Mouse (Mus musculus): ENCODE measurements around the gene Mob3c. TPM values are rescaled to one million over a fixed set of nuclear protein-coding genes. Genes with fewer than 3 reads are reported as not detected.

The Mob3c gene
- polyA plus RNA-seq, 1 experiment from 2014 or later = 8.0 TPM

- WGBS = 38% methylated on average over 4 of the region's 4 CpGs
- H3K9ac ChIP-seq (ENCODE audit: low read length) = no peak overlapping the region
- H3K4me1 ChIP-seq (ENCODE audit: control insufficient read depth in 2 of 2, insufficient read depth in 2 of 2, low read length in 2 of 2) = peaks cover 0 to 8% of the 10 kb centered on the region in 2 experiments; a peak in 2 of 4 replicates
- no peak for ATAC-seq (ENCODE audit: insufficient number of reproducible peaks, insufficient read depth, low FRiP score, low read depth)
- no peak overlapping the region for H3K4me3 ChIP-seq (ENCODE audit: control insufficient read depth in 1 of 2, insufficient read depth in 1 of 2, low read depth in 1 of 2, low read length in 2 of 2)
- no peaks in the 10 kb centered on the region for H3K27me3 ChIP-seq (ENCODE audit: control insufficient read depth, insufficient read depth, low read length)
- H3K36me3 ChIP-seq (ENCODE audit: control insufficient read depth, insufficient read depth, low read length) = peaks cover 37% of the 10 kb centered on the region
- H3K27ac ChIP-seq (replicated peaks in 1 of 2; ENCODE audit: control insufficient read depth in 1 of 2, insufficient read depth in 1 of 2, low read depth in 2 of 2, low read length in 2 of 2) = no peak overlapping the region
- no peaks in the 10 kb centered on the region for H3K9me3 ChIP-seq (ENCODE audit: control insufficient read depth, low read length)
- H3K4me2 ChIP-seq (ENCODE audit: low read length) = no peak overlapping the region
These were observed 28.4 kb downstream of the Mob3c start for GRCm38 (mm10) chr4:115856282-115856681.

- no peak for ATAC-seq (ENCODE audit: insufficient number of reproducible peaks, insufficient read depth, low FRiP score, low read depth)
- H3K27ac ChIP-seq (replicated peaks in 1 of 2; ENCODE audit: control insufficient read depth in 1 of 2, insufficient read depth in 1 of 2, low read depth in 2 of 2, low read length in 2 of 2) = no peak overlapping the region
- no peak overlapping the region for H3K9ac ChIP-seq (ENCODE audit: low read length)
- peaks cover 0 to 4% of the 10 kb centered on the region in 2 experiments; a peak in 1 of 4 replicates for H3K4me1 ChIP-seq (ENCODE audit: control insufficient read depth in 2 of 2, insufficient read depth in 2 of 2, low read length in 2 of 2)
- H3K9me3 ChIP-seq (ENCODE audit: control insufficient read depth, low read length) = no peaks in the 10 kb centered on the region
- no peak overlapping the region for H3K4me2 ChIP-seq (ENCODE audit: low read length)
- H3K4me3 ChIP-seq (ENCODE audit: control insufficient read depth in 1 of 2, insufficient read depth in 1 of 2, low read depth in 1 of 2, low read length in 2 of 2) = no peak overlapping the region
- 63% methylated on average over 9 of the region's 9 CpGs for WGBS
- peaks cover 45% of the 10 kb centered on the region for H3K36me3 ChIP-seq (ENCODE audit: control insufficient read depth, insufficient read depth, low read length)
- H3K27me3 ChIP-seq (ENCODE audit: control insufficient read depth, insufficient read depth, low read length) = no peaks in the 10 kb centered on the region
These were observed 29.5 kb downstream of the Mob3c start for GRCm38 (mm10) chr4:115857293-115857883.

GRCm38 (mm10) chr4:115863352-115863751 is 35.5 kb downstream of the Mob3c start:
- no peak overlapping the region for H3K4me2 ChIP-seq (ENCODE audit: low read length)
- H3K9ac ChIP-seq (ENCODE audit: low read length) = no peak overlapping the region
- ATAC-seq (ENCODE audit: insufficient number of reproducible peaks, insufficient read depth, low FRiP score, low read depth) = no peak
- no peaks in the 10 kb centered on the region for H3K27me3 ChIP-seq (ENCODE audit: control insufficient read depth, insufficient read depth, low read length)
- no peak overlapping the region for H3K4me3 ChIP-seq (ENCODE audit: control insufficient read depth in 1 of 2, insufficient read depth in 1 of 2, low read depth in 1 of 2, low read length in 2 of 2)
- H3K36me3 ChIP-seq (ENCODE audit: control insufficient read depth, insufficient read depth, low read length) = peaks cover 76% of the 10 kb centered on the region
- 81% methylated on average over 7 of the region's 7 CpGs for WGBS
- no peaks in the 10 kb centered on the region for H3K9me3 ChIP-seq (ENCODE audit: control insufficient read depth, low read length)
- no peaks in the 10 kb centered on the region for H3K4me1 ChIP-seq (ENCODE audit: control insufficient read depth in 2 of 2, insufficient read depth in 2 of 2, low read length in 2 of 2)
- H3K27ac ChIP-seq (replicated peaks in 1 of 2; ENCODE audit: control insufficient read depth in 1 of 2, insufficient read depth in 1 of 2, low read depth in 2 of 2, low read length in 2 of 2) = no peak overlapping the region

- Histone ChIP-seq H3K9ac (ENCODE audit: low read length) (no peak overlapping the region), H3K4me1 (ENCODE audit: control insufficient read depth in 2 of 2, insufficient read depth in 2 of 2, low read length in 2 of 2) (no peaks in the 10 kb centered on the region), H3K36me3 (ENCODE audit: control insufficient read depth, insufficient read depth, low read length) (peaks cover 76% of the 10 kb centered on the region), H3K27me3 (ENCODE audit: control insufficient read depth, insufficient read depth, low read length) (no peaks in the 10 kb centered on the region), H3K27ac (replicated peaks in 1 of 2; ENCODE audit: control insufficient read depth in 1 of 2, insufficient read depth in 1 of 2, low read depth in 2 of 2, low read length in 2 of 2) (no peak overlapping the region), H3K4me2 (ENCODE audit: low read length) (no peak overlapping the region), H3K4me3 (ENCODE audit: control insufficient read depth in 1 of 2, insufficient read depth in 1 of 2, low read depth in 1 of 2, low read length in 2 of 2) (no peak overlapping the region), H3K9me3 (ENCODE audit: control insufficient read depth, low read length) (no peaks in the 10 kb centered on the region)
- WGBS = 68% methylated on average over 10 of the region's 10 CpGs
- no peak for ATAC-seq (ENCODE audit: insufficient number of reproducible peaks, insufficient read depth, low FRiP score, low read depth)
These were observed 36.0 kb downstream of the Mob3c start for GRCm38 (mm10) chr4:115863880-115864279.

GRCm38 (mm10) chr4:115869512-115870210 is 41.8 kb downstream of the Mob3c start:
- no peak overlapping the region for H3K4me2 ChIP-seq (ENCODE audit: low read length)
- 42% methylated on average over 16 of the region's 16 CpGs for WGBS
- no peaks in the 10 kb centered on the region for H3K27me3 ChIP-seq (ENCODE audit: control insufficient read depth, insufficient read depth, low read length)
- H3K9me3 ChIP-seq (ENCODE audit: control insufficient read depth, low read length) = no peaks in the 10 kb centered on the region
- no peaks in the 10 kb centered on the region for H3K4me1 ChIP-seq (ENCODE audit: control insufficient read depth in 2 of 2, insufficient read depth in 2 of 2, low read length in 2 of 2)
- H3K36me3 ChIP-seq (ENCODE audit: control insufficient read depth, insufficient read depth, low read length) = peaks cover 62% of the 10 kb centered on the region
- no peak overlapping the region for H3K27ac ChIP-seq (replicated peaks in 1 of 2; ENCODE audit: control insufficient read depth in 1 of 2, insufficient read depth in 1 of 2, low read depth in 2 of 2, low read length in 2 of 2)
- ATAC-seq (ENCODE audit: insufficient number of reproducible peaks, insufficient read depth, low FRiP score, low read depth) = no peak
- no peak overlapping the region for H3K9ac ChIP-seq (ENCODE audit: low read length)
- H3K4me3 ChIP-seq (ENCODE audit: control insufficient read depth in 1 of 2, insufficient read depth in 1 of 2, low read depth in 1 of 2, low read length in 2 of 2) = no peak overlapping the region

GRCm38 (mm10) chr4:115873231-115873630 is 45.3 kb downstream of the Mob3c start:
- Histone ChIP-seq H3K4me1 (ENCODE audit: control insufficient read depth in 2 of 2, insufficient read depth in 2 of 2, low read length in 2 of 2) (peaks cover 3 to 5% of the 10 kb centered on the region in 2 experiments; a peak in 2 of 4 replicates), H3K27me3 (ENCODE audit: control insufficient read depth, insufficient read depth, low read length) (no peaks in the 10 kb centered on the region), H3K9ac (ENCODE audit: low read length) (no peak overlapping the region), H3K36me3 (ENCODE audit: control insufficient read depth, insufficient read depth, low read length) (peaks cover 60% of the 10 kb centered on the region), H3K4me3 (ENCODE audit: control insufficient read depth in 1 of 2, insufficient read depth in 1 of 2, low read depth in 1 of 2, low read length in 2 of 2) (no peak overlapping the region), H3K9me3 (ENCODE audit: control insufficient read depth, low read length) (no peaks in the 10 kb centered on the region), H3K27ac (replicated peaks in 1 of 2; ENCODE audit: control insufficient read depth in 1 of 2, insufficient read depth in 1 of 2, low read depth in 2 of 2, low read length in 2 of 2) (no peak overlapping the region), H3K4me2 (ENCODE audit: low read length) (no peak overlapping the region)
- ATAC-seq (ENCODE audit: insufficient number of reproducible peaks, insufficient read depth, low FRiP score, low read depth) = no peak
- 86% methylated on average over 3 of the region's 3 CpGs for WGBS

GRCm38 (mm10) chr4:115878216-115878678 is 50.4 kb downstream of the Mob3c start:
- 4% methylated on average over 11 of the region's 11 CpGs for WGBS
- Histone ChIP-seq H3K4me3 (ENCODE audit: control insufficient read depth in 1 of 2, insufficient read depth in 1 of 2, low read depth in 1 of 2, low read length in 2 of 2) (no peak overlapping the region), H3K4me2 (ENCODE audit: low read length) (peak overlapping the region; percentile 51), H3K9me3 (ENCODE audit: control insufficient read depth, low read length) (no peaks in the 10 kb centered on the region), H3K27me3 (ENCODE audit: control insufficient read depth, insufficient read depth, low read length) (no peaks in the 10 kb centered on the region), H3K27ac (replicated peaks in 1 of 2; ENCODE audit: control insufficient read depth in 1 of 2, insufficient read depth in 1 of 2, low read depth in 2 of 2, low read length in 2 of 2) (no peak overlapping the region), H3K4me1 (ENCODE audit: control insufficient read depth in 2 of 2, insufficient read depth in 2 of 2, low read length in 2 of 2) (peaks cover 5 to 7% of the 10 kb centered on the region in 2 experiments; a peak in 2 of 4 replicates), H3K9ac (ENCODE audit: low read length) (peak overlapping the region; percentile 30; the same call in 1 of the 2 replicates), H3K36me3 (ENCODE audit: control insufficient read depth, insufficient read depth, low read length) (peaks cover 36% of the 10 kb centered on the region)
- peak; percentile 33; the same call in 1 of the 2 replicates for ATAC-seq (ENCODE audit: insufficient number of reproducible peaks, insufficient read depth, low FRiP score, low read depth)

Measured in heart, embryonic 14.5 days (tissue).